Mouse (Mus musculus) thymus, postnatal 25 days (tissue): ENCODE measurements around the gene C8b.

Experiments used
- DNase-seq: peaks from one replicate; pipeline ENCODE4 v3.0.0; 2022

Gene C8b

GRCm38 (mm10) chr4:104813617-104814016 lies 47.5 kb downstream of the C8b start:
- DNase-seq = no peak

- DNase-seq = no peak
Observed at GRCm38 (mm10) chr4:104816519-104817232, 50.6 kb downstream of the C8b start.

GRCm38 (mm10) chr4:104817509-104817908 lies 51.4 kb downstream of the C8b start:
- DNase-seq = no peak

- no peak for DNase-seq
Observed at GRCm38 (mm10) chr4:104818986-104819385, 52.9 kb downstream of the C8b start.

GRCm38 (mm10) chr4:104819891-104820290 lies 53.8 kb downstream of the C8b start:
- no peak for DNase-seq

- DNase-seq = no peak
Observed at GRCm38 (mm10) chr4:104823597-104824101, 57.5 kb downstream of the C8b start.

GRCm38 (mm10) chr4:104824381-104825077 lies 58.4 kb downstream of the C8b start:
- no peak for DNase-seq

- DNase-seq = no peak
Observed at GRCm38 (mm10) chr4:104828939-104829338, 62.8 kb downstream of the C8b start.

- no peak for DNase-seq
Observed at GRCm38 (mm10) chr4:104835096-104835495, 69.0 kb downstream of the C8b start.

- DNase-seq = no peak
Observed at GRCm38 (mm10) chr4:104838342-104838741, 72.2 kb downstream of the C8b start.

GRCm38 (mm10) chr4:104842204-104842603 lies 76.1 kb downstream of the C8b start:
- no peak for DNase-seq

- DNase-seq = no peak
Observed at GRCm38 (mm10) chr4:104843546-104843945, 77.4 kb downstream of the C8b start.
